Mouse (Mus musculus): ENCODE results near the gene Pphln1. TPM values are rescaled to one million over a fixed set of nuclear protein-coding genes. Genes with fewer than 3 reads are reported as not detected.
A peak's percentile ranks its signal among the peaks of the same experiment; 100 is the strongest.

The Pphln1 gene
- polyA plus RNA-seq, 1 experiment from 2014 or later, result 22.3 TPM

DNA sequence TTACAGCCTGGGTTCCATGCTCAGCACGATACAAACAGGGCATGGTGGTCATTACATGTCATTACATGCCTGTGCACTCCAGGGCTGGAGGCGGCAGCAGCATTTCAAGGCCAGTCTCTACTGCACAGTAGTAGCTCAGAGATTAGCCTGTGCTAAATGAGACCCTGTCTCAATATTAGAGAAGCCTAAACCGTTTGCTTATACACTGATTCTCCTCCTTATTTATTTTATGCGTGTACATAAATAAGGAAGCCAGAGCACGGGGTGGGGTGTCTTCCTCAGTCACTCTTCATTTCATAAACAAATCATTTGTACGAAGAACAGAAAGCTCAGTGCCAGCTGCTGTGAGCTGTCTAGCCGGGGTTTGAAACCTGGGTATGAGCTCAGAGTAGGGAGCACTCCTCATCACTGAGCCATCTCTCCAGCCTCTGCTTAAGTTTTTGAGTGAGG, 86.1 kb downstream of the Pphln1 start:
- 41% methylated on average over 7 of the region's 7 CpGs for WGBS

GRCm38 (mm10) chr15:93485252-93485651, 87.1 kb downstream of the Pphln1 start:
- Histone ChIP-seq H3K36me3 (ENCODE audit: insufficient read depth, low read length) (no peaks in the 10 kb centered on the region), H3K4me2 (replicated peaks; ENCODE audit: low read depth, low read length) (no peak overlapping the region), H3K9ac (replicated peaks; ENCODE audit: low read depth) (no peak overlapping the region), H3K4me3 (ENCODE audit: low read depth, low read length) (no peak overlapping the region), H3K27ac (ENCODE audit: low read length) (peak overlapping the region; percentile 63), H3K4me1 (ENCODE audit: insufficient read depth, low read depth, low read length) (no peaks in the 10 kb centered on the region; the same call in 1 of the 2 replicates), H3K27me3 (replicated peaks; ENCODE audit: insufficient read depth, low read length) (no peaks in the 10 kb centered on the region), H3K9me3 (ENCODE audit: low read length) (no peaks in the 10 kb centered on the region)
- TF ChIP-seq EP300 (IDR thresholded peaks at IDR 0.05) (peak; percentile 60; the same call in 1 of the 2 replicates), CTCF (IDR thresholded peaks at IDR 0.05) (no peak)
- ATAC-seq, result peak; percentile 29
- whole genome bisulfite sequencing, result 59% methylated on average over 3 of the region's 3 CpGs
- peak; percentile 48 for DNase-seq (ENCODE audit: low spot score)

More for the DNA sequence above, 86.1 kb downstream of the Pphln1 start:
- Histone ChIP-seq H3K4me1 (ENCODE audit: insufficient read depth, low read depth, low read length) (no peaks in the 10 kb centered on the region; the same call in 1 of the 2 replicates), H3K27me3 (replicated peaks; ENCODE audit: insufficient read depth, low read length) (no peaks in the 10 kb centered on the region), H3K9ac (replicated peaks; ENCODE audit: low read depth) (no peak overlapping the region), H3K4me3 (ENCODE audit: low read depth, low read length) (no peak overlapping the region), H3K9me3 (ENCODE audit: low read length) (no peaks in the 10 kb centered on the region), H3K4me2 (replicated peaks; ENCODE audit: low read depth, low read length) (no peak overlapping the region), H3K36me3 (ENCODE audit: insufficient read depth, low read length) (no peaks in the 10 kb centered on the region), H3K27ac (ENCODE audit: low read length) (peak overlapping the region; percentile 39)
- DNase-seq (ENCODE audit: low spot score) (peak; percentile 68), ATAC-seq (peak; percentile 72)
- TF ChIP-seq EP300 (IDR thresholded peaks at IDR 0.05) (peak; percentile 91), CTCF (IDR thresholded peaks at IDR 0.05) (peak; percentile 61)

GRCm38 (mm10) chr15:93486066-93486465, 87.9 kb downstream of the Pphln1 start:
- peak; percentile 51 for ATAC-seq
- peak; percentile 72 for DNase-seq (ENCODE audit: low spot score)
- H3K9me3 ChIP-seq (ENCODE audit: low read length), result no peaks in the 10 kb centered on the region
- 52% methylated on average over 7 of the region's 7 CpGs for WGBS
- H3K4me3 ChIP-seq (ENCODE audit: low read depth, low read length), result no peak overlapping the region
- no peak overlapping the region for H3K4me2 ChIP-seq (replicated peaks; ENCODE audit: low read depth, low read length)
- H3K9ac ChIP-seq (replicated peaks; ENCODE audit: low read depth), result no peak overlapping the region
- H3K36me3 ChIP-seq (ENCODE audit: insufficient read depth, low read length), result no peaks in the 10 kb centered on the region
- 0 out of 2 replicates have a peak overlapping the region, but pooled peaks have one; percentile 63 for H3K27ac ChIP-seq (ENCODE audit: low read length)
- no peaks in the 10 kb centered on the region for H3K27me3 ChIP-seq (replicated peaks; ENCODE audit: insufficient read depth, low read length)
- TF ChIP-seq CTCF (IDR thresholded peaks at IDR 0.05) (no peak), EP300 (IDR thresholded peaks at IDR 0.05) (peak; percentile 96)
- no peaks in the 10 kb centered on the region; the same call in 1 of the 2 replicates for H3K4me1 ChIP-seq (ENCODE audit: insufficient read depth, low read depth, low read length)

GRCm38 (mm10) chr15:93489597-93489996, 91.4 kb downstream of the Pphln1 start:
- ATAC-seq (peak; percentile 52), DNase-seq (ENCODE audit: low spot score) (peak; percentile 32)
- H3K4me1 ChIP-seq (ENCODE audit: insufficient read depth, low read depth, low read length), result no peaks in the 10 kb centered on the region
- WGBS, result 79% methylated on average over 4 of the region's 4 CpGs
- TF ChIP-seq EP300 (IDR thresholded peaks at IDR 0.05) (peak; percentile 89), CTCF (IDR thresholded peaks at IDR 0.05) (no peak)
- no peak overlapping the region for H3K4me3 ChIP-seq (ENCODE audit: low read depth, low read length)
- H3K36me3 ChIP-seq (ENCODE audit: insufficient read depth, low read length), result no peaks in the 10 kb centered on the region
- H3K27ac ChIP-seq (ENCODE audit: low read length), result no peak overlapping the region
- H3K9ac ChIP-seq (replicated peaks; ENCODE audit: low read depth), result no peak overlapping the region
- H3K9me3 ChIP-seq (ENCODE audit: low read length), result no peaks in the 10 kb centered on the region
- H3K4me2 ChIP-seq (replicated peaks; ENCODE audit: low read depth, low read length), result no peak overlapping the region
- H3K27me3 ChIP-seq (replicated peaks; ENCODE audit: insufficient read depth, low read length), result no peaks in the 10 kb centered on the region

DNA sequence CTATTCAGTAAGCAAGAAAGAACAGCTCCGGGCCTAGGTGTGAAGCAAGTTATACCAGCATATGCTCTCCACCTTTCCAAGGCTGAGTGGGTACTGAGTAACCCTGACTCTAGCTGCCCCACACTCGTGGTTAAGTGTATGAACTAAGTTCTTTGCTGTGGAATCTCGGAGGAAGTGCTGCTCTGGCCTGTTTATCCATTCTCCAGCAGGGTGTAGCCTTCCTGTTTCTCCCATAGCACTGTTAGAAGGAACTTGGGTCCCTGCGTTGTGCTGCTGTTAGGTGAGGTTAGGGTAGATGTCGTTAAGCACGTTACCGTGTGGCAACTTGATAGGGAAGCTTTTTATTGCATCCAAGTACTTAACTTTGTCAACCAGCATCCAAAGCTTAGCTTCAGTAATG, 96.5 kb downstream of the Pphln1 start:
- peaks cover 7% of the 10 kb centered on the region; the same call in 1 of the 2 replicates for H3K36me3 ChIP-seq (ENCODE audit: insufficient read depth, low read length)
- ATAC-seq (peak; percentile 67), DNase-seq (ENCODE audit: low spot score) (peak; percentile 43)
- H3K4me1 ChIP-seq (ENCODE audit: insufficient read depth, low read depth, low read length), result no peaks in the 10 kb centered on the region
- no peak overlapping the region for H3K9ac ChIP-seq (replicated peaks; ENCODE audit: low read depth)
- H3K27ac ChIP-seq (ENCODE audit: low read length), result peak overlapping the region; percentile 69; the same call in 1 of the 2 replicates
- no peaks in the 10 kb centered on the region for H3K9me3 ChIP-seq (ENCODE audit: low read length)
- peak; percentile 47 for TF ChIP-seq CTCF (IDR thresholded peaks at IDR 0.05)
- TF ChIP-seq EP300 (IDR thresholded peaks at IDR 0.05), result peak; percentile 48; the same call in 1 of the 2 replicates
- H3K4me3 ChIP-seq (ENCODE audit: low read depth, low read length), result no peak overlapping the region
- H3K4me2 ChIP-seq (replicated peaks; ENCODE audit: low read depth, low read length), result no peak overlapping the region
- WGBS, result 57% methylated on average over 7 of the region's 7 CpGs
- no peaks in the 10 kb centered on the region for H3K27me3 ChIP-seq (replicated peaks; ENCODE audit: insufficient read depth, low read length)

GRCm38 (mm10) chr15:93499866-93500265, 101.7 kb downstream of the Pphln1 start:
- Histone ChIP-seq H3K27ac (ENCODE audit: low read length) (no peak overlapping the region), H3K4me2 (replicated peaks; ENCODE audit: low read depth, low read length) (no peak overlapping the region), H3K4me1 (ENCODE audit: insufficient read depth, low read depth, low read length) (no peaks in the 10 kb centered on the region), H3K4me3 (ENCODE audit: low read depth, low read length) (no peak overlapping the region), H3K9ac (replicated peaks; ENCODE audit: low read depth) (no peak overlapping the region), H3K9me3 (ENCODE audit: low read length) (no peaks in the 10 kb centered on the region), H3K27me3 (replicated peaks; ENCODE audit: insufficient read depth, low read length) (no peaks in the 10 kb centered on the region), H3K36me3 (ENCODE audit: insufficient read depth, low read length) (peaks cover 45% of the 10 kb centered on the region)
- TF ChIP-seq EP300 (IDR thresholded peaks at IDR 0.05) (no peak), CTCF (IDR thresholded peaks at IDR 0.05) (no peak)
- ATAC-seq (peak; percentile 70), DNase-seq (ENCODE audit: low spot score) (peak; percentile 49)
- 72% methylated on average over 9 of the region's 9 CpGs for WGBS
